Mouse (Mus musculus) erythroblast, embryonic 14.5 days (primary cell): ENCODE results near the gene Prkag1. TPM values are rescaled to one million over a fixed set of nuclear protein-coding genes. Genes with fewer than 3 reads are reported as not detected.

ENCODE experiments used
- H3K27me3 ChIP-seq: 2 replicates; pipeline ENCODE4 v1.6.1; 2012; ENCODE audit warnings: inconsistent platforms; ENCODE audit not compliant: control insufficient read depth
- H3K36me3 ChIP-seq: 2 replicates; pipeline ENCODE4 v1.6.1; 2012; ENCODE audit warnings: mild to moderate bottlenecking, inconsistent platforms; ENCODE audit not compliant: control insufficient read depth
- H3K4me1 ChIP-seq: 2 replicates; pipeline ENCODE4 v1.6.1; 2012; ENCODE audit warnings: inconsistent platforms; ENCODE audit not compliant: control insufficient read depth
- H3K4me3 ChIP-seq: replicated peaks from 2 replicates; pipeline ENCODE3; 2012; ENCODE audit warnings: moderate library complexity, mild to moderate bottlenecking, inconsistent platforms
- H3K9me3 ChIP-seq: 2 replicates; pipeline ENCODE4 v1.6.1; 2012; ENCODE audit warnings: low read length, inconsistent platforms, mixed read lengths; ENCODE audit not compliant: control insufficient read depth
- GATA1 ChIP-seq: IDR thresholded peaks from 2 replicates; pipeline ENCODE4 v1.6.1; 2012; ENCODE audit warnings: low read length, inconsistent platforms, mixed read lengths
- TAL1 ChIP-seq: IDR thresholded peaks from 3 replicates; pipeline ENCODE4 v1.6.1; 2012; ENCODE audit warnings: low read length, inconsistent platforms, mixed read lengths
- polyA plus RNA-seq: library from polyadenylated mRNA; stranded (reverse); fragments of >175 nt; gene quantifications from 2 replicates; pipeline ENCODE4 v1.2.3, GENCODE M21; 2012

Prkag1 gene
- polyA plus RNA-seq, 1 experiment, result 54.6 TPM

DNA sequence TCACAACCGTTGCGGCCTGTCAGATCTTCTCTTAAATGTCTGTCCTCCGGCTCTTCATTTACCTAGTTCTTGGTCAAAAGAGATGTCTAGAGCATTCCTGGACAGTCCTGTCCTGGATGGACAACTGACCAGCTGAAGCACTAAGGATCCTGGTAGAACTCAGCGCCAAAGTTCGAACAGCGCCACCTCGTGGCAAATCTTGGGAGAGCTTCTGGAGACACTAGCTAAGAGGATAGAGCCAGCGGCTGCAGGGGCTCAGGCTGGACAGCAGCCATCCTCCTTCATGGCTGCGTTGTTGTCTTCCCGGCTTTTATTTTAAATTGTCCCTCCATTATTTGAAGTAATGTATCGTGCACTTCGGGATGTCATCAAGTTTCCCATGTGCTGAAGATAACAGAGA is 31.9 kb downstream of the Prkag1 start:
- peaks cover 100% of the 10 kb centered on the region for H3K27me3 ChIP-seq
- TF ChIP-seq TAL1, result no peak
- TF ChIP-seq GATA1, result no peak
- no peaks in the 10 kb centered on the region; the same call in 1 of the 2 replicates for H3K4me1 ChIP-seq

DNA sequence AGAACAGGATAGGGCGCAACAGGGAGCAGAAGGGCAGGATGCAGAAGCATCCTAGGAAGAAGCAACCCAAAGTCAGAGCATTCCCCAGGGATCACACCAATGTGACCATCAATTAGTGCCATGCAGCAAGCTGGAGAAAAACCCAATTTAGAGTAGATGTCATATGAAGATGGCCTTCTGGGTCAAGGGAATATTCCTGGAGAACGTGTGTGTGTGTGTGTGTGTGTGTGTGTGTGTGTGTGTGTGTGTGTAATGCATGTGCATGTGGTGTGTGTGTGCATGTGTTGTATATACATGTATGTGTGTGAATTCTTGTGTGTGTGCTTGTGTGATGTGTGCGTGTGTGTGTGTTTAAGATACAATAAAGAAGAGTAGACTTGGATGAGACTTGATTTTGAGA is 32.4 kb downstream of the Prkag1 start:
- Histone ChIP-seq H3K4me1 (no peaks in the 10 kb centered on the region; the same call in 1 of the 2 replicates), H3K4me3 (no peak overlapping the region), H3K27me3 (peaks cover 100% of the 10 kb centered on the region), H3K36me3 (no peaks in the 10 kb centered on the region), H3K9me3 (peaks cover 3% of the 10 kb centered on the region; the same call in 1 of the 2 replicates)
- no peak for TF ChIP-seq GATA1
- TF ChIP-seq TAL1, result no peak

More for the DNA sequence above, 31.9 kb downstream of the Prkag1 start:
- Histone ChIP-seq H3K4me3 (no peak overlapping the region), H3K9me3 (peaks cover 3% of the 10 kb centered on the region; the same call in 1 of the 2 replicates), H3K36me3 (no peaks in the 10 kb centered on the region)

DNA sequence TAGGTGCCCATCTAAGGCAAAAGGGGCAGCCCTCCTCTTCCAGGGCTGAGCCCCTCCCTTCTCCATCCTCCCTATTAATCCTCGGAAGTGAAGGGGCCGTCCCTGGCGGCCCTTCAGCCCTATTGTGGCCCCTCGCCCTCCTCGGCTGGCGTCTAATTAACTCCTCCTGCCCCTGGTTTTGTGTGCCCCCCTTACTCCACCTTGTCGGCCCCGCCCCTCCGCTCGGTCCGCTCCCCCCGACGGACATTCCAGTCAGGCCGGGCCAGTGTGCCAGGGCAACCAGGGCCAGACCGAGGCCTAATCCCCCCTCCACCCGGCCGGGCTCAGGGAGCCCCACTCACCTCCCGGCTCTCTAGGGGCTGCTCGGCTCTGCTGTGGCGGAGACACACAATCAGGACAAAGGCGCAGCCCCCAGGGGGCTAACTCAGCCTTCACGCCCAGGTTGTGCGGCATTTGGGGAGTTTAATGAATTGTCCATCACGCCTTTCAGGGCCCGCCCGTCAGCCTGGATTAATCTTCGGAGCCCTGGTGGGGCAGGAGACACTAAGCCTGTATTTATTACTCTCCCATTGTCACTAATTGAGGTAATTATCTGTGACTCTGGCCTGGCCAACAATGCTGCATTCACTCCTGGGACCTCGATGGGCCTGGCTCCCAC is 33.4 kb downstream of the Prkag1 start:
- Histone ChIP-seq H3K36me3 (no peaks in the 10 kb centered on the region), H3K9me3 (no peaks in the 10 kb centered on the region; the same call in 1 of the 2 replicates), H3K4me3 (no peak overlapping the region), H3K4me1 (no peaks in the 10 kb centered on the region), H3K27me3 (peaks cover 100% of the 10 kb centered on the region)
- TF ChIP-seq GATA1 (no peak), TAL1 (no peak)

DNA sequence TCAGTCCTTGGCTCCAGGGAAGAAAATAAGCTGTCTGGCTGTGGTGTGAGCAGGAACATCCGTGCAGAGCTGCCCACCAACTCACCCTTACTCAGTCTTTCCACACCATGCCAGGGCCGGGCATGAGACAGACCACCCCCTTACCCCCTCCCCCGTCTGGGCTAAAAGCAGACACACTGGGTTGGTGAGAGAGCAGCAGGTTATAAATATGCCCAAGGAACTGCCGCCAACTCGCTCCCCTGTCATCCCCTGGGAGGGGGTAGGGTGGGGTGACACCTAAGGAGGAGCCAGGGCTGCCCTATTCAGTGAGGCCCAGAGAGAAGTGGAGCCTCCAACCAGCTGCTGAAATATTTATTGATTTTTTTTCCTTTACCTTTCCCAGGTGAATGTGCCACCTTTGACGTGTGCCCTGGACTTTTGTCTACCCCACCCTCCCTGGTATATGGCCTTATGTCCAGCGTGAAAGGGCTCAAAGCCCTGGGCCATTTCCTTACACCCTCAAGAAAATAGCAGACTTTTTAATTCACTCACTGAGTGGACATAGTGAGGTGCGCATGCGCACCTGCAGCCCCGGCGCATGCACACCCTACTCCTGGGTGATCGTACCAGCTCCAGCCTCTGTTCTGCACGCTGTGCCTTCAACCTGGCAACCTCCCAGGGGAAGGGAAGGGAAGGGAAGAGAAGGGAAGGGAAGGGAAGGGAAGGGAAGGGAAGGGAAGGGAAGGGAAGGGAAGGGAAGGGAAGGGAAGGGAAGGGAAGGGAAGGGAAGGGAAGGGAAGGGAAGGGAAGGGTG is 34.3 kb downstream of the Prkag1 start:
- no peak overlapping the region for H3K4me3 ChIP-seq
- H3K36me3 ChIP-seq, result no peaks in the 10 kb centered on the region
- H3K9me3 ChIP-seq, result peaks cover 7% of the 10 kb centered on the region; the same call in 1 of the 2 replicates
- peaks cover 3% of the 10 kb centered on the region; the same call in 1 of the 2 replicates for H3K4me1 ChIP-seq
- peaks cover 100% of the 10 kb centered on the region for H3K27me3 ChIP-seq
- TF ChIP-seq GATA1 (no peak), TAL1 (no peak)

DNA sequence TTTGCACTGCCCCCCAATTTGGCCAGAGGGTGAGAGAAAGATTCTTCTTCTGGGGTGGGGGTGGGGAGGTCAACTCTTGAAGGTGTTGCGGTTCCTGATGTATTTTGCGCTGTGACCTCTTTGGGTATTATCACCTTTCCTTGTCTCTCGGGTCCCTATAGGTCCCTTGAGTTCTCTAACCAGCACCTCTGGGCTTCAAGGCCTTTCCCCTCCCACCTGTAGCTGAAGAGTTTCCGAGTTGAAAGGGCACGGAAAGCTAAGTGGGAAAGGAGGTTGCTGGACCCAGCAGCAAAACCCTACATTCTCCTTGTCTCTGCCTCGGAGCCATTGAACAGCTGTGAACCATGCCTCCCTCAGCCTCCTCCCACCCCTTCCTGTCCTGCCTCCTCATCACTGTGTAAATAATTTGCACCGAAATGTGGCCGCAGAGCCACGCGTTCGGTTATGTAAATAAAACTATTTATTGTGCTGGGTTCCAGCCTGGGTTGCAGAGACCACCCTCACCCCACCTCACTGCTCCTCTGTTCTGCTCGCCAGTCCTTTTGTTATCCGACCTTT is 38.1 kb downstream of the Prkag1 start:
- no peak for TF ChIP-seq TAL1
- TF ChIP-seq GATA1, result no peak
- peaks cover 16% of the 10 kb centered on the region; the same call in 1 of the 2 replicates for H3K9me3 ChIP-seq
- peaks cover 100% of the 10 kb centered on the region for H3K27me3 ChIP-seq
- no peak overlapping the region for H3K4me3 ChIP-seq
- no peaks in the 10 kb centered on the region for H3K36me3 ChIP-seq
- peaks cover 3% of the 10 kb centered on the region; the same call in 1 of the 2 replicates for H3K4me1 ChIP-seq

DNA sequence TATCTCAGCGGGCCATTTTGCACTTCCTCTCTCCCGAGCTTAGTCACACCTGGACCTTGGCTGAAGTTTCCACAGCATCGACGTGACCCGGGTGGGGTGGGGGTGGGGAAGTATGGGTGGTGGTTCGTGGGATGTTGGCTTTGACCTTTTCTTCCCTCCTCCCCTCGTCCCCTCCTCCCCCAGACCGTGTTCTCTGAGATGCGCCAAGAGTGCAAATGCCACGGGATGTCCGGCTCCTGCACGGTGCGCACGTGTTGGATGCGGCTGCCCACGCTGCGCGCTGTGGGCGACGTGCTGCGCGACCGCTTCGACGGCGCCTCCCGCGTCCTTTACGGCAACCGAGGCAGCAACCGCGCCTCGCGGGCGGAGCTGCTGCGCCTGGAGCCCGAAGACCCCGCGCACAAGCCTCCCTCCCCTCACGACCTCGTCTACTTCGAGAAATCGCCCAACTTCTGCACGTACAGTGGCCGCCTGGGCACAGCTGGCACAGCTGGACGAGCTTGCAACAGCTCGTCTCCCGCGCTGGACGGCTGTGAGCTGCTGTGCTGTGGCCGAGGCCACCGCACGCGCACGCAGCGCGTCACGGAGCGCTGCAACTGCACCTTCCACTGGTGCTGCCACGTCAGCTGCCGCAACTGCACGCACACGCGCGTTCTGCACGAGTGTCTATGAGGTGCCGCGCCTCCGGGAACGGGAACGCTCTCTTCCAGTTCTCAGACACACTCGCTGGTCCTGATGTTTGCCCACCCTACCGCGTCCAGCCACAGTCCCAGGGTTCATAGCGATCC is 38.9 kb downstream of the Prkag1 start:
- H3K4me3 ChIP-seq, result no peak overlapping the region

DNA sequence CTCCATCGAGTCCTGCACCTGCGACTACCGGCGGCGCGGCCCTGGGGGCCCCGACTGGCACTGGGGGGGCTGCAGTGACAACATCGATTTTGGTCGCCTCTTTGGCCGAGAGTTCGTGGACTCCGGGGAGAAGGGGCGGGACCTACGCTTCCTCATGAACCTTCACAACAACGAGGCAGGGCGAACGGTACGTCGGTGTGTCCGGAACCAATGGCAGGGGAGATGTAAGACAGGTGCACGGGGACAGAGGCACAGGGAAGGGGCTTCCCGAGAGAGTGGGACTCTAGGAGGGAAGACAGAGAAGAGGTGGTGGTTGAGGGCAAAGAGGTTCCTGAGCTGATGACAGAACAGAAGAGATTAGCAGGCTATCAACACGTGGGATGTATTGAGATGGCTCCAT is 39.5 kb downstream of the Prkag1 start:
- H3K4me3 ChIP-seq, result no peak overlapping the region
- no peaks in the 10 kb centered on the region for H3K36me3 ChIP-seq
- H3K27me3 ChIP-seq, result peaks cover 97% of the 10 kb centered on the region
- TF ChIP-seq TAL1 (no peak), GATA1 (no peak)
- H3K4me1 ChIP-seq, result peaks cover 3% of the 10 kb centered on the region; the same call in 1 of the 2 replicates
- peaks cover 16% of the 10 kb centered on the region; the same call in 1 of the 2 replicates for H3K9me3 ChIP-seq

More for the DNA sequence above, 38.9 kb downstream of the Prkag1 start:
- Histone ChIP-seq H3K9me3 (peaks cover 16% of the 10 kb centered on the region; the same call in 1 of the 2 replicates), H3K36me3 (no peaks in the 10 kb centered on the region), H3K27me3 (peaks cover 100% of the 10 kb centered on the region), H3K4me1 (peaks cover 3% of the 10 kb centered on the region; the same call in 1 of the 2 replicates)
- no peak for TF ChIP-seq TAL1
- no peak for TF ChIP-seq GATA1

DNA sequence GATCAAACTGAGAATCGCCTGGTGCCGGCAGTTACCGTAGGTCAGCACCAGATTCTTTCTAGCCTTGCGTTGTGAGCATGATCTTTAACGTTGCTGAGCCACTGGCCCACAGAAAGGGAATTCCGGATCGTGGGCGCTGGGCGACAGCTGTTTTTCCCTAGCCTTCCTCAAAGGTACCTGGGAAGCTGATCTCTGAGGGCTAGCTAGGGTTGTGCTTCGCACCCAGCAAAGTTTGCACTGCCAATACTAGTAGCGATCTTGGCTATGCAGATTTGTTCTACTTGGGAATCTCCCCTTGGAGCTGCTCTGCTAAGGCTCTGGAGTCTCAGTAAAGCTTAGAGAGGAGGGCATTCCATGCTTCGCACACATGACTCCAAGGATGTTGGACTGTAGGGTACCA is 40.1 kb downstream of the Prkag1 start:
- H3K36me3 ChIP-seq, result no peaks in the 10 kb centered on the region
- peaks cover 93% of the 10 kb centered on the region for H3K27me3 ChIP-seq
- peaks cover 3% of the 10 kb centered on the region; the same call in 1 of the 2 replicates for H3K4me1 ChIP-seq
- TF ChIP-seq GATA1 (no peak), TAL1 (no peak)
- H3K9me3 ChIP-seq, result peaks cover 16% of the 10 kb centered on the region; the same call in 1 of the 2 replicates
- H3K4me3 ChIP-seq, result no peak overlapping the region
